Mouse (Mus musculus) MN1 (cell line): ENCODE results near the gene Olfr907.

Experiments used
- DNase-seq: peaks from one replicate; pipeline ENCODE4 v3.0.0-alpha.2; 2016; ENCODE audit warnings: low spot score

Olfr907 gene

GRCm38 (mm10) chr9:38495501-38495900 lies at the start of gene Olfr907:
TSS of gene Olfr907 (plus strand) at chr9:38495801.
- DNase-seq, result no peak

- DNase-seq, result no peak
These were observed 48.2 kb upstream of the Olfr907 start, which contains the start of gene Olfr902 for GRCm38 (mm10) chr9:38447352-38447751. TSS of gene Olfr902 (plus strand) at chr9:38447652.

GRCm38 (mm10) chr9:38462844-38463243 lies 32.8 kb upstream of the Olfr907 start, which contains the start of gene Olfr904:
TSS of gene Olfr904 (plus strand) at chr9:38463144.
- no peak for DNase-seq

GRCm38 (mm10) chr9:38470807-38471206 lies 24.8 kb upstream of the Olfr907 start, which contains the start of gene Olfr905:
TSS of gene Olfr905 (plus strand) at chr9:38471107.
- DNase-seq, result no peak

GRCm38 (mm10) chr9:38486785-38487184 lies 8.8 kb upstream of the Olfr907 start, which contains the start of gene Olfr906:
TSS of gene Olfr906 (plus strand) at chr9:38487085.
- no peak for DNase-seq

GRCm38 (mm10) chr9:38512353-38512752 lies 16.8 kb downstream of the Olfr907 start:
- DNase-seq, result no peak

GRCm38 (mm10) chr9:38521280-38521679 lies 25.7 kb downstream of the Olfr907 start, which contains the start of gene Olfr911-ps1:
TSS of gene Olfr911-ps1 (plus strand) at chr9:38521580.
- no peak for DNase-seq

- no peak for DNase-seq
These were observed 41.9 kb downstream of the Olfr907 start, which contains the start of gene Olfr910 for GRCm38 (mm10) chr9:38537549-38537948. TSS of gene Olfr910 (plus strand) at chr9:38537849.
